Mouse (Mus musculus) adrenal gland, adult 8-10 months (tissue): Measurements from ENCODE around the gene Tagln2. TPM values are rescaled to one million over a fixed set of nuclear protein-coding genes. Genes with fewer than 3 reads are reported as not detected.
A peak's percentile ranks its signal among the peaks of the same experiment; 100 is the strongest.

ENCODE experiments used
- DNase-seq: peaks from one replicate; pipeline ENCODE4 v3.0.0; 2022
- total RNA-seq, 4 experiments: library from RNA; stranded (reverse); gene quantifications; 2 replicates each; pipeline ENCODE4 v1.2.4; 2022

Tagln2 gene
- total RNA-seq, 4 experiments from 2014 or later = 68.5 to 90.2 (median 77.9) TPM

GRCm38 (mm10) chr1:172527431-172527830 lies 27.6 kb downstream of the Tagln2 start:
- no peak for DNase-seq

GRCm38 (mm10) chr1:172528701-172529100 lies 28.9 kb downstream of the Tagln2 start:
- DNase-seq = peak; percentile 82

- DNase-seq = no peak
Observed at GRCm38 (mm10) chr1:172530544-172531220, 30.8 kb downstream of the Tagln2 start.

GRCm38 (mm10) chr1:172532551-172532950 lies 32.7 kb downstream of the Tagln2 start:
- no peak for DNase-seq

- no peak for DNase-seq
Observed at GRCm38 (mm10) chr1:172535116-172535515, 35.3 kb downstream of the Tagln2 start.

GRCm38 (mm10) chr1:172539827-172540226 lies 40.0 kb downstream of the Tagln2 start:
- no peak for DNase-seq

GRCm38 (mm10) chr1:172540283-172540820 lies 40.5 kb downstream of the Tagln2 start:
- DNase-seq = no peak

GRCm38 (mm10) chr1:172546062-172546461 lies 46.2 kb downstream of the Tagln2 start:
- DNase-seq = no peak

GRCm38 (mm10) chr1:172548501-172548900 lies 48.7 kb downstream of the Tagln2 start:
- DNase-seq = no peak

GRCm38 (mm10) chr1:172549314-172549713 lies 49.5 kb downstream of the Tagln2 start:
- DNase-seq = no peak

GRCm38 (mm10) chr1:172549717-172550116 lies 49.9 kb downstream of the Tagln2 start:
- no peak for DNase-seq

- no peak for DNase-seq
Observed at GRCm38 (mm10) chr1:172550551-172550951, 50.7 kb downstream of the Tagln2 start.

GRCm38 (mm10) chr1:172551009-172551408 lies 51.2 kb downstream of the Tagln2 start:
- no peak for DNase-seq

GRCm38 (mm10) chr1:172552623-172553022 lies 52.8 kb downstream of the Tagln2 start:
- DNase-seq = no peak

- DNase-seq = no peak
Observed at GRCm38 (mm10) chr1:172555638-172556037, 55.8 kb downstream of the Tagln2 start, which contains the start of gene Vsig8. Vsig8 (plus strand) TSS chr1:172555938.

Other genes starting within 250 kb of the Tagln2 start
- gene Atp1a4, start 241.6 kb upstream of the Tagln2 start, total RNA-seq = 1 to 10 TPM in 2 of 4 experiments, under 1 TPM in 2; 0.12 to 1.1 (median 0.76) TPM
- gene Igsf8, start 238.4 kb upstream of the Tagln2 start, total RNA-seq = 10 to 100 TPM; 32.7 to 37.0 (median 35.8) TPM
- 100 to 1,000 TPM in 1 of 4 experiments, 10 to 100 TPM in 3; 34.9 to 107 (median 92.5) TPM for gene Atp1a2, start 202.0 kb upstream of the Tagln2 start, total RNA-seq
- under 1 TPM; 0.10 to 0.95 (median 0.48) TPM for gene Kcnj9, start 170.7 kb upstream of the Tagln2 start, total RNA-seq
- 1 to 10 TPM; 1.0 to 2.6 (median 1.7) TPM for gene Kcnj10, start 158.8 kb upstream of the Tagln2 start, total RNA-seq
- 10 to 100 TPM; 11.1 to 13.2 (median 11.8) TPM for gene Pigm, start 123.5 kb upstream of the Tagln2 start, total RNA-seq
- gene Slamf9, start 24.7 kb upstream of the Tagln2 start, total RNA-seq = 10 to 100 TPM in 1 of 4 experiments, 1 to 10 TPM in 3; 5.2 to 11.3 (median 6.2) TPM
- 1 to 10 TPM; 1.5 to 6.6 (median 3.6) TPM for gene Igsf9, start 18.3 kb upstream of the Tagln2 start, total RNA-seq
- under 1 TPM; 0.17 to 0.62 (median 0.36) TPM for gene Cfap45, start 20.8 kb downstream of the Tagln2 start, total RNA-seq
- gene Vsig8, start 55.9 kb downstream of the Tagln2 start, total RNA-seq = 1 to 10 TPM in 1 of 4 experiments, under 1 TPM in 2, not detected in 1; 0.38 to 1.1 (median 0.43) TPM
- gene Slamf8, start 90.5 kb downstream of the Tagln2 start, total RNA-seq = 1 to 10 TPM in 1 of 4 experiments, under 1 TPM in 3; 0.17 to 1.1 (median 0.89) TPM
- gene Fcrl6, start 102.5 kb downstream of the Tagln2 start, total RNA-seq = not detected
- 1 to 10 TPM; 4.4 to 9.5 (median 4.8) TPM for gene Dusp23, start 132.9 kb downstream of the Tagln2 start, total RNA-seq
- under 1 TPM in 2 of 4 experiments, not detected in 2; 0.16 to 0.28 TPM for gene Crp, start 198.0 kb downstream of the Tagln2 start, total RNA-seq